Mouse (Mus musculus) gastrocnemius, postnatal 4 days (tissue): ENCODE measurements around the gene Prorsd1. TPM values are rescaled to one million over a fixed set of nuclear protein-coding genes. Genes with fewer than 3 reads are reported as not detected.

Source experiments
- DNase-seq, 2 experiments: peaks; one replicate each; pipeline ENCODE4 v3.0.0; 2021 to 2022; ENCODE audit warnings: low spot score in 2 of 2, mixed read lengths in 2 of 2
- total RNA-seq, 2 experiments: library from RNA; stranded (reverse); gene quantifications; 2 replicates each; pipeline ENCODE4 v1.2.3; 2021

Prorsd1 gene
- total RNA-seq, 2 experiments from 2014 or later: 18.2 to 22.6 TPM

DNA sequence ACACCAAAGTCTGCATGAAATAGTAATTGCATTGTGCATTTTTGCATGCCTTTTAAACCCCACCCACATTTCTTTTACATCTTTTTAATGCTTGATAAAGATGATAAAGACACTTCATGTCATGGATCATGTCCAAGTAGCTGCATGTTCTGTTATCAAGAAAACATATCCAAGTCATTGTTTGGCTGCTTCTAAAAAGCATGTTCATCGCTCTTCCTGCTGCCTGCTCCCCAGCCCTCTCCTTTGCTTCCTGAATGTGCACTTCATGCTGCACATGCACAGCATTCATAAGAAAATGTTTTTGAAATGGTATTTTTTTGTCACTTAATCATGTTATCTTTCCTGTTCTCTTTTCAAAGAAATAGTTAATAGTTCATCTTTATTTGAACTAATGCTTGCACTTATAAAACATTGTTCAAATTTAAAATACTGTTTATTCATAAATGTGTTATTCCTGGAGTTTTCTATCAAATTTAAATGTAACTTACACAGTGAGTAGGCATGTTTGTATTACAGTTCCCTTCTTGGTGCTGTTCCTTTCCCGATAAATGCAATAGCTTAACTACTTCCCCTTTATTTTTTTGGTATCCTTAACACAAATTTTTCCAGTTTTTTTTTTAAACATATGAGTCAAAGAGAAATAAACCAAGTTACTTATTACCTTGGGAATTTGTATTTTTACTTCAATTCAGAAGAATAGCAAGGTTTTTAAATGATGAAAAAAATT lies 9.8 kb downstream of the Prorsd1 start:
- no peak for DNase-seq

- DNase-seq: no peak
Measured at GRCm38 (mm10) chr11:29503948-29504893, 10.6 kb downstream of the Prorsd1 start.

GRCm38 (mm10) chr11:29496962-29497361 lies 17.9 kb downstream of the Prorsd1 start:
- no peak for DNase-seq

DNA sequence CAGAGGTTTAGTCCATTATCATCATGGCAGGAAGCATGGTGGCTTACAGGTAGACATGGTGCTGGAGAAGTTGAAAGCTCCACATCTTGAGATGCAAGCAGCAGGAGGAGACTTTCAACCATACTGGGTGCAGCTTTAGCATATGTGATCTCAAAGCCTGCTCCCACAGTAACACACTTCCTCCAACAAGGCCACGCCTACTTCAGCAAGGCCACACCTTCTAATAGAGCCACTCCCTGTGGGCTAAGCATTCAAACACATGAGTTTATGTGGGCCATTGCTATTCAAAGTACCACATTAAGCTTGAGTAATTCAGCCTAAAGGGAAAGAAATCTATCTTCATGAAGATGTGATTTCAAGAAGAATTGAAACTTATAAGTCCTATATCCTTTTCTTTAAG lies 21.7 kb downstream of the Prorsd1 start:
- DNase-seq: no peak

GRCm38 (mm10) chr11:29474676-29475075 lies 40.2 kb downstream of the Prorsd1 start:
- DNase-seq: no peak

Other genes with a start within 250 kb of the Prorsd1 start
- gene Ccdc88a, start 141.4 kb downstream of the Prorsd1 start, total RNA-seq: 10 to 100 TPM; 24.4 to 26.9 TPM
- gene Mtif2, start 11.4 kb upstream of the Prorsd1 start, total RNA-seq: 10 to 100 TPM; 23.8 to 30.8 TPM
- gene Clhc1, start 32.9 kb upstream of the Prorsd1 start, total RNA-seq: under 1 TPM; 0.17 to 0.26 TPM
- gene Rps27a, start 33.1 kb upstream of the Prorsd1 start, total RNA-seq: 1,000 to 10,000 TPM; 1,011 to 1,106 TPM
- 100 to 1,000 TPM; 699 to 725 TPM for gene Rtn4, start 177.9 kb upstream of the Prorsd1 start, total RNA-seq